Mouse (Mus musculus): Measurements from ENCODE around the gene Adrm1. TPM values are rescaled to one million over a fixed set of nuclear protein-coding genes. Genes with fewer than 3 reads are reported as not detected.

Gene Adrm1
- polyA plus RNA-seq (2014; fragmentation: Nextera tagmentation; extraction: Ambion mirVana) = 148 and 149 TPM in 2 replicates

- peaks cover 12% of the 10 kb centered on the region for H3K4me1 ChIP-seq (replicated peaks; ENCODE audit: control insufficient read depth, insufficient read depth, low read length)
- peak within 1 kb of the TSS; percentile 95 for H3K4me2 ChIP-seq (replicated peaks)
- peak within 1 kb of the TSS; percentile 97 for H3K9ac ChIP-seq
- no peaks in the 10 kb centered on the region for H3K9me3 ChIP-seq (ENCODE audit: control insufficient read depth, low read length)
- peak within 1 kb of the TSS; percentile 99 for H3K4me3 ChIP-seq (replicated peaks; ENCODE audit: low read length)
- DNase-seq (ENCODE audit: low spot score) (peak; percentile 97), ATAC-seq (ENCODE audit: low FRiP score) (peak; percentile 98)
- peak within 1 kb of the TSS; percentile 94 for H3K27ac ChIP-seq
- H3K27me3 ChIP-seq (ENCODE audit: control insufficient read depth, insufficient read depth, low read length) = no peaks in the 10 kb centered on the region
- WGBS = 7% methylated on average over 41 of the region's 41 CpGs
- peaks cover 30% of the 10 kb centered on the region for H3K36me3 ChIP-seq (replicated peaks; ENCODE audit: control insufficient read depth, insufficient read depth)
Measured at GRCm38 (mm10) chr2:180170806-180171521, at the start of gene Adrm1. Adrm1 (plus strand) TSS chr2:180171485.

- Histone ChIP-seq H3K27me3 (ENCODE audit: control insufficient read depth, insufficient read depth, low read length) (no peaks in the 10 kb centered on the region), H3K36me3 (replicated peaks; ENCODE audit: control insufficient read depth, insufficient read depth) (peaks cover 5% of the 10 kb centered on the region; the same call in 1 of the 2 replicates), H3K4me1 (replicated peaks; ENCODE audit: control insufficient read depth, insufficient read depth, low read length) (peaks cover 16% of the 10 kb centered on the region), H3K27ac (no peak overlapping the region), H3K4me3 (replicated peaks; ENCODE audit: low read length) (no peak overlapping the region), H3K9me3 (ENCODE audit: control insufficient read depth, low read length) (no peaks in the 10 kb centered on the region), H3K4me2 (replicated peaks) (no peak overlapping the region), H3K9ac (no peak overlapping the region)
- DNase-seq (ENCODE audit: low spot score) (no peak), ATAC-seq (ENCODE audit: low FRiP score) (no peak)
- 87% methylated on average over 2 of the region's 2 CpGs for WGBS
Measured at GRCm38 (mm10) chr2:180124192-180124591, 47.1 kb upstream of the Adrm1 start.

- no peak for DNase-seq (ENCODE audit: low spot score)
- Histone ChIP-seq H3K4me3 (replicated peaks; ENCODE audit: low read length) (no peak overlapping the region), H3K27me3 (ENCODE audit: control insufficient read depth, insufficient read depth, low read length) (no peaks in the 10 kb centered on the region), H3K9ac (no peak overlapping the region), H3K27ac (no peak overlapping the region), H3K4me2 (replicated peaks) (no peak overlapping the region), H3K36me3 (replicated peaks; ENCODE audit: control insufficient read depth, insufficient read depth) (peaks cover 5% of the 10 kb centered on the region; the same call in 1 of the 2 replicates), H3K4me1 (replicated peaks; ENCODE audit: control insufficient read depth, insufficient read depth, low read length) (peaks cover 10% of the 10 kb centered on the region; the same call in 1 of the 2 replicates), H3K9me3 (ENCODE audit: control insufficient read depth, low read length) (no peaks in the 10 kb centered on the region)
- no peak for ATAC-seq (ENCODE audit: low FRiP score)
- 13% methylated on average over 4 of the region's 4 CpGs for WGBS
Measured at GRCm38 (mm10) chr2:180126195-180126594, 45.1 kb upstream of the Adrm1 start.

- H3K27ac ChIP-seq = no peak overlapping the region
- H3K4me2 ChIP-seq (replicated peaks) = no peak overlapping the region
- no peak for DNase-seq (ENCODE audit: low spot score)
- no peak overlapping the region for H3K4me3 ChIP-seq (replicated peaks; ENCODE audit: low read length)
- peaks cover 10% of the 10 kb centered on the region for H3K4me1 ChIP-seq (replicated peaks; ENCODE audit: control insufficient read depth, insufficient read depth, low read length)
- peaks cover 5% of the 10 kb centered on the region; the same call in 1 of the 2 replicates for H3K36me3 ChIP-seq (replicated peaks; ENCODE audit: control insufficient read depth, insufficient read depth)
- ATAC-seq (ENCODE audit: low FRiP score) = no peak
- peak overlapping the region; percentile 16; the same call in 1 of the 2 replicates for H3K9ac ChIP-seq
- no peaks in the 10 kb centered on the region for H3K9me3 ChIP-seq (ENCODE audit: control insufficient read depth, low read length)
- 43% methylated on average over 1 of the region's 1 CpGs for WGBS
- H3K27me3 ChIP-seq (ENCODE audit: control insufficient read depth, insufficient read depth, low read length) = no peaks in the 10 kb centered on the region
Measured at GRCm38 (mm10) chr2:180127675-180128074, 43.6 kb upstream of the Adrm1 start.

GRCm38 (mm10) chr2:180133231-180133630 lies 38.1 kb upstream of the Adrm1 start:
- Histone ChIP-seq H3K4me3 (replicated peaks; ENCODE audit: low read length) (no peak overlapping the region), H3K27ac (no peak overlapping the region), H3K36me3 (replicated peaks; ENCODE audit: control insufficient read depth, insufficient read depth) (peaks cover 11% of the 10 kb centered on the region), H3K4me2 (replicated peaks) (no peak overlapping the region), H3K9ac (no peak overlapping the region), H3K27me3 (ENCODE audit: control insufficient read depth, insufficient read depth, low read length) (no peaks in the 10 kb centered on the region), H3K9me3 (ENCODE audit: control insufficient read depth, low read length) (no peaks in the 10 kb centered on the region), H3K4me1 (replicated peaks; ENCODE audit: control insufficient read depth, insufficient read depth, low read length) (no peaks in the 10 kb centered on the region; the same call in 1 of the 2 replicates)
- DNase-seq (ENCODE audit: low spot score) = no peak
- WGBS = 96% methylated on average over 4 of the region's 4 CpGs
- ATAC-seq (ENCODE audit: low FRiP score) = no peak

GRCm38 (mm10) chr2:180133911-180134310 lies 37.4 kb upstream of the Adrm1 start:
- no peak for DNase-seq (ENCODE audit: low spot score)
- no peak overlapping the region for H3K9ac ChIP-seq
- no peaks in the 10 kb centered on the region for H3K9me3 ChIP-seq (ENCODE audit: control insufficient read depth, low read length)
- H3K4me3 ChIP-seq (replicated peaks; ENCODE audit: low read length) = no peak overlapping the region
- no peaks in the 10 kb centered on the region for H3K27me3 ChIP-seq (ENCODE audit: control insufficient read depth, insufficient read depth, low read length)
- 88% methylated on average over 3 of the region's 3 CpGs for WGBS
- no peak overlapping the region for H3K4me2 ChIP-seq (replicated peaks)
- H3K4me1 ChIP-seq (replicated peaks; ENCODE audit: control insufficient read depth, insufficient read depth, low read length) = no peaks in the 10 kb centered on the region; the same call in 1 of the 2 replicates
- no peak for ATAC-seq (ENCODE audit: low FRiP score)
- H3K27ac ChIP-seq = no peak overlapping the region
- peaks cover 18% of the 10 kb centered on the region for H3K36me3 ChIP-seq (replicated peaks; ENCODE audit: control insufficient read depth, insufficient read depth)

GRCm38 (mm10) chr2:180135414-180135813 lies 35.9 kb upstream of the Adrm1 start:
- Histone ChIP-seq H3K27ac (no peak overlapping the region), H3K9me3 (ENCODE audit: control insufficient read depth, low read length) (no peaks in the 10 kb centered on the region), H3K4me1 (replicated peaks; ENCODE audit: control insufficient read depth, insufficient read depth, low read length) (no peaks in the 10 kb centered on the region; the same call in 1 of the 2 replicates), H3K36me3 (replicated peaks; ENCODE audit: control insufficient read depth, insufficient read depth) (peaks cover 32% of the 10 kb centered on the region), H3K9ac (no peak overlapping the region), H3K4me3 (replicated peaks; ENCODE audit: low read length) (no peak overlapping the region), H3K27me3 (ENCODE audit: control insufficient read depth, insufficient read depth, low read length) (no peaks in the 10 kb centered on the region), H3K4me2 (replicated peaks) (no peak overlapping the region)
- DNase-seq (ENCODE audit: low spot score) (no peak), ATAC-seq (ENCODE audit: low FRiP score) (no peak)
- WGBS = 83% methylated on average over 5 of the region's 5 CpGs

- Histone ChIP-seq H3K4me1 (replicated peaks; ENCODE audit: control insufficient read depth, insufficient read depth, low read length) (no peaks in the 10 kb centered on the region), H3K9me3 (ENCODE audit: control insufficient read depth, low read length) (no peaks in the 10 kb centered on the region), H3K36me3 (replicated peaks; ENCODE audit: control insufficient read depth, insufficient read depth) (peaks cover 93% of the 10 kb centered on the region), H3K9ac (no peak overlapping the region), H3K27ac (no peak overlapping the region), H3K27me3 (ENCODE audit: control insufficient read depth, insufficient read depth, low read length) (no peaks in the 10 kb centered on the region), H3K4me3 (replicated peaks; ENCODE audit: low read length) (no peak overlapping the region), H3K4me2 (replicated peaks) (no peak overlapping the region)
- no peak for ATAC-seq (ENCODE audit: low FRiP score)
- WGBS = 86% methylated on average over 2 of the region's 2 CpGs
- no peak for DNase-seq (ENCODE audit: low spot score)
Measured at GRCm38 (mm10) chr2:180146091-180146490, 25.2 kb upstream of the Adrm1 start.

- no peak for DNase-seq (ENCODE audit: low spot score)
- Histone ChIP-seq H3K27ac (no peak overlapping the region), H3K9ac (no peak overlapping the region), H3K4me2 (replicated peaks) (no peak overlapping the region), H3K4me1 (replicated peaks; ENCODE audit: control insufficient read depth, insufficient read depth, low read length) (no peaks in the 10 kb centered on the region), H3K4me3 (replicated peaks; ENCODE audit: low read length) (no peak overlapping the region), H3K9me3 (ENCODE audit: control insufficient read depth, low read length) (no peaks in the 10 kb centered on the region), H3K27me3 (ENCODE audit: control insufficient read depth, insufficient read depth, low read length) (no peaks in the 10 kb centered on the region), H3K36me3 (replicated peaks; ENCODE audit: control insufficient read depth, insufficient read depth) (peaks cover 92% of the 10 kb centered on the region)
- no peak for ATAC-seq (ENCODE audit: low FRiP score)
- 81% methylated on average over 6 of the region's 6 CpGs for WGBS
Measured at GRCm38 (mm10) chr2:180147379-180147778, 23.9 kb upstream of the Adrm1 start.
